Mouse (Mus musculus): Measurements from ENCODE around the gene Pcf11. TPM values are rescaled to one million over a fixed set of nuclear protein-coding genes. Genes with fewer than 3 reads are reported as not detected.

Pcf11 gene
- polyA plus RNA-seq, 1 experiment from 2014 or later, result 17.2 TPM

DNA sequence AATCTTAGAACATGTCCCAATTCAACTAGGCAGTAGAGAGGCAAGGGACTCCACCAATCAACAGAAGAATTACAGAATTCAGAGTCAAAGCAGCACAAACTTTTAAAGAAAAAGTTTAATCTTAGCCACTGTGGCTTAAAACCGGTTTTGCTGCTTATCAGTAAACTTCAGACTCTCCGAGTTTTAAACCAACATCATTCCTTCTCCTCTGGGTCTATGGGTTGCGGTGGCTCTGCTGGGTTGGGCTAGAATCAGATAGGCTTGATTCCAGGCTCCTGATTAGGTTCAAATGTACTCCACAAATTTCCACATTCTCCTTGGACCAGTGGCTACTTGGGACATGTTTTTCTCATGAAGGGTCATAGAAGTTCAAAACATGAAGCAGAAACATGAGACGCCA lies 7.6 kb upstream of the Pcf11 start:
- 31% methylated on average over 4 of the region's 4 CpGs for WGBS (ENCODE audit: insufficient replicate concordance)
- Histone ChIP-seq H3K27ac (no peak overlapping the region), H3K27me3 (replicated peaks) (peaks cover 7% of the 10 kb centered on the region), H3K9me3 (replicated peaks) (no peaks in the 10 kb centered on the region), H3K4me2 (no peak overlapping the region), H3K4me1 (no peaks in the 10 kb centered on the region), H3K9ac (no peak overlapping the region), H3K36me3 (no peaks in the 10 kb centered on the region), H3K4me3 (no peak overlapping the region)
- ATAC-seq, result no peak

- H3K4me1 ChIP-seq, result peaks cover 7% of the 10 kb centered on the region
- no peak overlapping the region for H3K4me2 ChIP-seq
- H3K27me3 ChIP-seq (replicated peaks), result no peaks in the 10 kb centered on the region
- 74% methylated on average over 3 of the region's 3 CpGs for WGBS (ENCODE audit: insufficient replicate concordance)
- H3K36me3 ChIP-seq, result no peaks in the 10 kb centered on the region
- H3K27ac ChIP-seq, result no peak overlapping the region
- no peak for ATAC-seq
- no peak overlapping the region for H3K4me3 ChIP-seq
- H3K9me3 ChIP-seq (replicated peaks), result no peaks in the 10 kb centered on the region
- H3K9ac ChIP-seq, result no peak overlapping the region
Measured at GRCm38 (mm10) chr7:92675131-92675530, 5.4 kb upstream of the Pcf11 start.

DNA sequence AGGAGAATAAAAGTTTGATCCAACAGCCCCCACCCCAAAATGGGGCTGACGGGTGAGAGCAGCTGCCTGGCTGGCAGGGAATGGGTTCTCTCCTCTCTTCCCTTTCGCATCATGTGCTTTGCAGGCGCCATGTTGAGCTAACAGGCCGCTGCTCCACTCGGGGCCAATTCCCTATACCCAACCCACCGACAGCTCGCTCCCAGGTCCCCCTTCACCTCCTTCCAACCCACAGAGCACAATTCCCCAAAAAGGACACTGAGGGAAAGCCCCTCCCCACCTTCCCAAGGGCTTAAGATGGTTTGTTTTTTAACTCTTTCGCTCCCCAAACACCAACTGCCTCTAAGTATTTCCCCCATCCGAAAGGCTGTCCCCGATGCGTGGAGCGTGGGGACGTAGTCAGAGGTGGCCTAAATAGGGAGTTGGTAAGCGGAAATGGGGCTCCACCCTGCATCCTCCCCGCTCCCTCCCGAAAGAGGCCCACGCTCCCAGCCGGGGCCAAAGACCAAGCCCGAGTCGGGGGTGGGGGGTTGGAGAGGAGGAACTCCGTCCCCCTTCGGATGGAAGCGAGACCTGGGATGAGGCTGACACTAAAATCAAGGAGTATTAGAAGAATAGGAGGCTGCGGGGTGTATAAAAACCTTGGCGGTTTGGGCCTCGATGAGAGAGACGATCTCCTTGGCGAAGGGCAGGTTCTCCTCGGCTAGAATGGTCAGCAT lies 785 bp downstream of the Pcf11 start:
- Histone ChIP-seq H3K4me2 (peak overlapping the region; percentile 77), H3K4me1 (peaks cover 30% of the 10 kb centered on the region), H3K9ac (peak overlapping the region; percentile 93), H3K27me3 (replicated peaks) (no peaks in the 10 kb centered on the region), H3K36me3 (peaks cover 18% of the 10 kb centered on the region), H3K27ac (peak overlapping the region; percentile 96), H3K4me3 (peak overlapping the region; percentile 86), H3K9me3 (replicated peaks) (no peaks in the 10 kb centered on the region)
- whole genome bisulfite sequencing (ENCODE audit: insufficient replicate concordance), result under 1% methylated on average over 29 of the region's 29 CpGs
- ATAC-seq, result peak; percentile 59

DNA sequence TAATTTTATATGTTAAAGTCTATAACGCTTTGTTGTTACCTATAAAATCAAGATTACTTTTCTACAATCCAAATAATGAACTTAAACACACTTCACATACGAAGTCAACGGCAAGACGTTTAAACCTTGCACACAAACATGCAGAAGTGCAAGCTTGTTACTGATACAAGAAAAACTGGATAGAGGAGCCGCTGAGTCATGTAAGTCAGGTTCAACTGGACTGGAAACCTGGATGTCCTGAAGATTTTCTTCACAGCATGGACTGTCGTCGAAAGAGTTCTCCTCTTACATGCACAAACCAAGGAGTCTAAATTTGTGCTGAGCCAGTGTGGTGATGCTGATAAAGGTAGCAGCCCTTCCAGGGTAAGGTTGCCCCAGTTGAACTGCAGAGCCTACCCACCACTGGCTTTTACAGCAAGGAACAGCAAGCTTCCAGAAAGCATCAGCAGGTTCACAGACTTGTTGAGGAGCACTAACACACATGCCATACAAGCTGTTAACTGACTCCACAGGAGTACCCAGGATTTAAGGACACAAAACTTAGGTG lies 3.4 kb downstream of the Pcf11 start:
- peak overlapping the region; percentile 86 for H3K4me3 ChIP-seq
- no peak for ATAC-seq
- peak overlapping the region; percentile 44 for H3K9ac ChIP-seq
- H3K4me2 ChIP-seq, result peak overlapping the region; percentile 77
- no peaks in the 10 kb centered on the region for H3K27me3 ChIP-seq (replicated peaks)
- peaks cover 30% of the 10 kb centered on the region for H3K4me1 ChIP-seq
- WGBS (ENCODE audit: insufficient replicate concordance), result 68% methylated on average over 7 of the region's 7 CpGs
- no peaks in the 10 kb centered on the region for H3K9me3 ChIP-seq (replicated peaks)
- peak overlapping the region; percentile 59 for H3K27ac ChIP-seq
- H3K36me3 ChIP-seq, result peaks cover 36% of the 10 kb centered on the region

DNA sequence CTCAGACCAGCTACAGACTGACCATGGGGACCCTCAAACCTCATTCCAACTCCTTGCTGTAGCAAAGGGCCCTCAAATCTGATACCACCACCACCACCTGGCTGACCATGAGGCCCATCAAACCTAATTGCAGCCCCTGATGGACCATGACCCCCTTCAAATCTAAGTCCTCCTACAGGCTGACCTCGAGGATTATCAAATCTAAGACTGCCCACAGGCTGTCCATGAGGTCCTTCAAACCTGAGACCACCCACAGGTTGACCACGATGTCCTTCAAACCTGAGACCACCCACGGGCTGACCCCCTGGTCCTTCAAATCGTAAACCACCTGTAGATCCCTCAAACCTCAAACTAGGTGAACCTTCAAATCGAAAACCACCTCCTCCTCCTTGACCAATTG lies 11.7 kb downstream of the Pcf11 start:
- Histone ChIP-seq H3K9me3 (replicated peaks) (0 out of 2 replicates have a peak, but pooled peaks cover 4% of the 10 kb centered on the region), H3K27ac (no peak overlapping the region), H3K36me3 (peaks cover 86% of the 10 kb centered on the region), H3K4me1 (no peaks in the 10 kb centered on the region), H3K27me3 (replicated peaks) (no peaks in the 10 kb centered on the region), H3K4me2 (no peak overlapping the region), H3K9ac (no peak overlapping the region), H3K4me3 (no peak overlapping the region)
- 93% methylated on average over 5 of the region's 5 CpGs for WGBS (ENCODE audit: insufficient replicate concordance)
- ATAC-seq, result no peak

DNA sequence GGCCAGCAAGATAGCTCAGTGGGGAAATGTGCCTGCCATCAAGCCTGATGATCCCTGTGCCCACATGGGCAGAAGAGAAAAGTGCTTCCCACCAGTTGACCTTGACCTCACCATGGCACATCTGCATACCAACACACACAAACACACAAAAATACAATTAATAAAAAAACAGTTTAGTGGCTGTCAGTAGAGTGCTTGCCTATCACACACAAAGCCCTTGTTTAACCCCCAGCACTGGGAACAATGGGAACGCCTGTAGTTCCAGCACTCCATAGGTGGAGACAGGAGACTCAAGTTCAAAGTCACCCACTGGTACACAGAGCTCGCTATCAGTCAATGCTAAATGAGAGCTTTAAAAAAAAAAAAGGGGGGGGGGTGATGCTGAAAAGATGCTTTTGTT lies 13.3 kb downstream of the Pcf11 start:
- Histone ChIP-seq H3K9me3 (replicated peaks) (0 out of 2 replicates have a peak, but pooled peaks cover 4% of the 10 kb centered on the region), H3K4me3 (no peak overlapping the region), H3K4me1 (no peaks in the 10 kb centered on the region), H3K36me3 (peaks cover 85% of the 10 kb centered on the region), H3K27me3 (replicated peaks) (no peaks in the 10 kb centered on the region), H3K27ac (no peak overlapping the region), H3K4me2 (no peak overlapping the region), H3K9ac (no peak overlapping the region)
- WGBS (ENCODE audit: insufficient replicate concordance), result 86% methylated on average over 2 of the region's 2 CpGs
- ATAC-seq, result no peak

- Histone ChIP-seq H3K27ac (no peak overlapping the region), H3K9ac (no peak overlapping the region), H3K27me3 (replicated peaks) (no peaks in the 10 kb centered on the region), H3K4me2 (no peak overlapping the region), H3K9me3 (replicated peaks) (0 out of 2 replicates have a peak, but pooled peaks cover 4% of the 10 kb centered on the region), H3K4me1 (no peaks in the 10 kb centered on the region), H3K36me3 (peaks cover 73% of the 10 kb centered on the region), H3K4me3 (no peak overlapping the region)
- ATAC-seq, result no peak
- 83% methylated on average over 1 of the region's 1 CpGs for WGBS (ENCODE audit: insufficient replicate concordance)
Measured at GRCm38 (mm10) chr7:92653329-92653728, 16.4 kb downstream of the Pcf11 start.

DNA sequence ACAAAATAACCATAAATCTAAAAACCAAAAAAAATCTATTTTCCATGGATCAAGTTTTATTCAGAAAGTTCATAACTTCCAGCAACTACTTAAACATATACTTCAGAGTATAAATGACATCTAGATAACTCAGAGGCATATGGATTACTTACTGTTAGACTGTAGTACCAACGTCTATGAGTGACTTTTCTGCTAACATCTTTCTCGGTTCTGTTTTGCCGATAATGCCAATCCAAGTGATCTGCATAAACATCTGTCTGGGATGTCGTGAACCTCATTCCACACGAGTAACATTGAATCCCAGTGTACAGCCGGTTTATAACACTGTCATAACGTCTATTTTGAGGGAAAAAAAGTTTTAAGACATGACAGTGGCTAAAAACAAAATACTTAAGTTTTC lies 21.9 kb downstream of the Pcf11 start:
- Histone ChIP-seq H3K9me3 (replicated peaks) (no peaks in the 10 kb centered on the region), H3K27ac (no peak overlapping the region), H3K4me3 (no peak overlapping the region), H3K9ac (no peak overlapping the region), H3K4me1 (no peaks in the 10 kb centered on the region), H3K4me2 (no peak overlapping the region), H3K36me3 (peaks cover 70% of the 10 kb centered on the region), H3K27me3 (replicated peaks) (no peaks in the 10 kb centered on the region)
- WGBS (ENCODE audit: insufficient replicate concordance), result 85% methylated on average over 7 of the region's 7 CpGs
- no peak for ATAC-seq

DNA sequence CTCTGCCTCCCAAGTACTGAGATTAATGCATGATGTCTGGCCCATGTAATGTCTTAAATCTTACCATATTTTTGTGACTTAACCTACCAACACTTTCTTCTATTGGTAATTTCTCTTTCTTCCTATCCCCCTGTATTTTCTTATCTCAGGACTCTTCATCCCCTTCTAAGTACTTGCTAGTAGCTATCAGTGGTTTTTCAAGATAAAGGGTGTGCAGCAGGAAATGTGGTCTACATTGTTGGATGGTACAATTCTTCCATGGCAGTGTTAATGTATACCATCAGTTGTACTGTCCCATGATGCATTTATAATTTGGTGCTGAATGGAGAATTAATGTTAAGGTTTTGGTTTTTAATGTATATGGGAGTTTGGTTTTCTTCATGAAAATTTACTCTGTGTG lies 27.4 kb downstream of the Pcf11 start:
- no peak overlapping the region for H3K9ac ChIP-seq
- H3K36me3 ChIP-seq, result peaks cover 67% of the 10 kb centered on the region
- H3K4me3 ChIP-seq, result no peak overlapping the region
- no peak overlapping the region for H3K4me2 ChIP-seq
- peaks cover 7% of the 10 kb centered on the region for H3K4me1 ChIP-seq
- H3K27me3 ChIP-seq (replicated peaks), result no peaks in the 10 kb centered on the region
- H3K9me3 ChIP-seq (replicated peaks), result no peaks in the 10 kb centered on the region
- no peak overlapping the region for H3K27ac ChIP-seq
- ATAC-seq, result no peak

DNA sequence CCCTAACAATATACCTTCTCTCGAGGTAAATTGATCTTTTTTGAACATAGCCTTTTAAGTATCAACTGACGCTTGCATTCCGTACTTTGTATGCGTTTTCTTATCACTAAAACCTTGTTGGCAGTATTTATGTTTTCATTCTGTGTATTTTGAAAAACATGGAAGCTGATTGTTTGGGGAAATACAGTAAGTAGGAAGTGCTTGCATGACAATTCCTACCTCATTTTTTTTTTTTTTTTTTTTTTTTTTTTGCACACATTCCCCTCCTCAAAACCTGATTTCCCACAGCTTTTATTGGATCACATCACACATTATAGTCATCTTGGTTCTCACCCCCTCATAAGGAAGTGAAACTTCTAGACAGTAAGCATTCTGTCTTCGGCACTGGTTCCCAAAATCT lies 31.7 kb downstream of the Pcf11 start:
- H3K27ac ChIP-seq, result no peak overlapping the region
- ATAC-seq, result no peak
- H3K9me3 ChIP-seq (replicated peaks), result no peaks in the 10 kb centered on the region
- peak overlapping the region; percentile 82 for H3K9ac ChIP-seq
- peaks cover 23% of the 10 kb centered on the region for H3K27me3 ChIP-seq (replicated peaks)
- peak overlapping the region; percentile 88 for H3K4me2 ChIP-seq
- H3K36me3 ChIP-seq, result peaks cover 36% of the 10 kb centered on the region
- peaks cover 14% of the 10 kb centered on the region for H3K4me1 ChIP-seq
- H3K4me3 ChIP-seq, result peak overlapping the region; percentile 84
- 76% methylated on average over 5 of the region's 5 CpGs for WGBS (ENCODE audit: insufficient replicate concordance)

GRCm38 (mm10) chr7:92637021-92637625 lies 32.6 kb downstream of the Pcf11 start, which contains the start of gene Ankrd42:
Ankrd42 (minus strand) TSS chr7:92637142.
- H3K27me3 ChIP-seq (replicated peaks), result peaks cover 28% of the 10 kb centered on the region
- ATAC-seq, result peak; percentile 97
- H3K9ac ChIP-seq, result peak within 1 kb of the TSS; percentile 82
- H3K4me3 ChIP-seq, result peak within 1 kb of the TSS; percentile 84
- no peaks in the 10 kb centered on the region for H3K9me3 ChIP-seq (replicated peaks)
- WGBS (ENCODE audit: insufficient replicate concordance), result under 1% methylated on average over 44 of the region's 44 CpGs
- peaks cover 27% of the 10 kb centered on the region for H3K36me3 ChIP-seq
- H3K4me1 ChIP-seq, result peaks cover 14% of the 10 kb centered on the region
- H3K27ac ChIP-seq, result peak within 1 kb of the TSS; percentile 74
- peak within 1 kb of the TSS; percentile 88 for H3K4me2 ChIP-seq

DNA sequence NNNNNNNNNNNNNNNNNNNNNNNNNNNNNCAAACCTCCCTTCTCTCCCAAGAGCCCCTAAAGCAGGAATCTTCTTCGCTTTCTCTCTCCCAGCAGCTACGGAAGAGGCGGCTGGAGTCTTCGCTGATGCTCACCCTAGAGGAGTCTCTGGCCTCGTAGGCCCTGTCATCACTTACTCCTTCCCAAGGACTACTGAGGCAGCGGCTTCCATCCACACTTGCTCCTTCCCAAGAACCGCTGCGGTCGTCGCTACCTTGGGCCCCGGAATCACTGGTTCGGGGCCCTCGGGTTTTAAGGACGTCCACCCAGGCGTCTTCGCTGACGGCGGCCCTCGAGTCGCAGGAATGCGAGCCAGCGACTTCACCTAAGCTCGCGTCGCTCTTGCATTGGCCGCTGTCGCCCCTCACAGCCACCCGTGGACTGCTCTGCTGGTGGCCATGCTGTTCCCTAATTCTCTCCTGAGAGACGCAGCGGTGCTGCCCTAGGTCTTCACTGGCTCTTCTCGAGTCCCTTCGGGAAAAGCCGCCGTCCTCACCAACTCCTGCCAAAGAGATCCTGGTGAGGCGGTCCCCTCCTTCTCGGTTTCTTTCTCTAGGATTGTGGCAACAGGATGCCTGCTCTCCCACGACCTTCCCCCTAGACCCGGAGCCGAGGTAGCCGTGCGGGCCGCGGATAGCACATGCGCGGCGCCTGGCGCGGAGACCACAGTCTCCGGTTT lies 33.3 kb downstream of the Pcf11 start:
- H3K36me3 ChIP-seq, result peaks cover 20% of the 10 kb centered on the region
- peaks cover 14% of the 10 kb centered on the region for H3K4me1 ChIP-seq
- peak; percentile 59 for ATAC-seq
- H3K9me3 ChIP-seq (replicated peaks), result no peaks in the 10 kb centered on the region
- peaks cover 28% of the 10 kb centered on the region for H3K27me3 ChIP-seq (replicated peaks)
- H3K4me2 ChIP-seq, result peak overlapping the region; percentile 88
- H3K27ac ChIP-seq, result no peak overlapping the region
- 3% methylated on average over 49 of the region's 49 CpGs for WGBS (ENCODE audit: insufficient replicate concordance)
- peak overlapping the region; percentile 84 for H3K4me3 ChIP-seq
- H3K9ac ChIP-seq, result peak overlapping the region; percentile 82
